Mouse (Mus musculus) urinary bladder, postnatal 4 days (tissue): Measurements from ENCODE around the gene Vmn1r44.
"Not testable (repeated sequence)": the region's sequence is repeated elsewhere in the genome, so short reads cannot be mapped to it uniquely, and the experiment has no call there.

Experiments
- DNase-seq, 2 experiments: peaks; one replicate each; pipeline ENCODE4 v3.0.0; 2021 to 2022; ENCODE audit warnings: low spot score in 2 of 2

Vmn1r44 gene

DNA sequence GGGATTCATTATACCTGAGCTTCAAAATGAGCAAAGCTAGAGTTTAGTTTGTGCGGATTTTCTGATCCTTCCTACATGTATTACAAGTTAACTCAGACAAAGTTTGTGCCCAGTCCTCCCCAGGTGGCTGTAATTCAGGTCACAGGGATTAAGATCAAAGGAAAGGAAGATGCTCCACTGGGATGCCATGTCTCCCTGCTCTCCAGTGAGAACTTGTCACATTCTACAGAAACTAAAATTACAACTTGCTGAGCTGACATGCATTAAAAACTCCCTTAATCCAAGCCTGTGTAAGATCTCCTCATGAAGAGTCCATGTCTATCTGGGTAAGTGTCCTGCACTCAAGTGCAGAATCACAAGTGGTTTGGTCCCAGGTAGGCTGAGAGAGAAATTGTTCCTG is at the start of gene Vmn1r44:
TSS of gene Vmn1r44 (plus strand) at position 301 of the 400 bp plus-strand sequence.
- DNase-seq, result no peak

DNA sequence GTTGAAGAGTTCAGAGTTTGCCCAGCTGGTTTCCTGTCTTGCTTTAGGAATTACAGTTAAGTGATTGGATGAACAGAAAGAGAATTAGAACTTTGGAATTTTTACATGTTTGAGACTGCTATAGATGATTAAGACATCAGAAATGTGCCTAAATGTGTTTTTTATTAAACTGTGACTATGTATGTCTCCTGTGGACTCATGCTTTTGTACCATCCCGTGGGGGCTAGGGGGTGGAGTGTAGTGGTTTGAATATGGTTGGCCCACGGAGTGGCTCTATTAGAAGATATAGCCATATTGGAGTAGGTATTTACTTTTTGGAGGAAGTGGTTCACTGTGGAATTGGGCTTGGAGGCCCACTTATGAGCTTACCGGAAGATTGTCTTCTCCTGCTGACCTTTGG is 25.9 kb upstream of the Vmn1r44 start:
- no peak for DNase-seq

DNA sequence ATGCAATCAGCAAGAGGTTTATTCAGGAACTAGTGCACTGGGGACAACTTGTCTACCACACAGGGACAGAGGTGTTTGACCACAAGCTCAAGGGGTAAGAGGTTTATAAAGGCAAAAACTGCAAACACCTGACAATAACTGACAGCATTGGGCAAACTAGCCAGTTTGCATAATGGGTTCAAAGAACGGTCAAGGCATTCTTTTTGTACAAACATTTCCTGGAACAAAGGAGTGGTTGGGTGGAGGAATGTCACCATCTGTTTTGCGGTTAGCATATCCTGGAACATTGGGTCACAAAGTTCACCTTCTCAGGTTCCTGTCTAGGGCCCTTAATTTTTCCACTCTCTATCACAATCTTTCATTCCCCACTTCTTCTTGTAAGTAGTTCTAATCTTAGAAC is 23.6 kb upstream of the Vmn1r44 start:
- DNase-seq, result no peak

DNA sequence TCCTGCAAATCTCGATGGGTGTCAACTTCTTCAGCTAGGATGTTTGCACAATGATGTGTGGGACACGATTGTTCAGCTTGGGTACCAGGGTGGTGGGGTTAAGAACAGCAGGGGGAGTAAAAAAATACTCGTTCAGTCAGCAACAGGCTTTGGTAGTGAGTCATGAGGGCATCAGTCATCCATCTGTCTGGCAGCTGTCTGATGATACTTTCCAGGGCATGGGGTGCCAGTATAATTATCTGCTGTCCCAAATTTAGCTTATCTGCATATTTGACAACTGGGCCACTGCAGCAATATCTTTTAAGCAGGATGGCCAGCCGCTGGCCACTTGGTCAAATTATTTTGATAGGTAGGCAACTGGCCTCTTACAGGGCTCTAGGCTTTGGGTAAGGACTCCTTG is 19.7 kb upstream of the Vmn1r44 start:
- no peak for DNase-seq

DNA sequence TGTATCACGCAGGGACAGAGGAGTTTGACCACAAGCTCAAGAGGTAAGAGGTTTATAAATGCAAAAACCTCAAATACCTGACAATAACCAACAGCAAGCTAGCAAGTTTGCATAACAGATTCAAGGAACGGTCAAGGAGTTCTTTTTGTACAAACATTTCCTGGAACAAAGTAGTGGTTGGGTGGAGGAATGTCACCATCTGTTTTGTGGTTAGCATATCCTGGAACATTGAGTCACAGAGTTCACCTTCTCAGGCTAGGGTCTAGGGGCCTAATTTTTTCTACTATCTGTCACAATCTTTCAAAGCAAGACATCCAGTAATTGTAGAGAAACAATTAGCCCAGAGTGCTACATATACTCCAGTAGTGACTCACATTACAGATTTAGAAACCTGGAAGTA is 16.2 kb upstream of the Vmn1r44 start:
- DNase-seq, result no peak

DNA sequence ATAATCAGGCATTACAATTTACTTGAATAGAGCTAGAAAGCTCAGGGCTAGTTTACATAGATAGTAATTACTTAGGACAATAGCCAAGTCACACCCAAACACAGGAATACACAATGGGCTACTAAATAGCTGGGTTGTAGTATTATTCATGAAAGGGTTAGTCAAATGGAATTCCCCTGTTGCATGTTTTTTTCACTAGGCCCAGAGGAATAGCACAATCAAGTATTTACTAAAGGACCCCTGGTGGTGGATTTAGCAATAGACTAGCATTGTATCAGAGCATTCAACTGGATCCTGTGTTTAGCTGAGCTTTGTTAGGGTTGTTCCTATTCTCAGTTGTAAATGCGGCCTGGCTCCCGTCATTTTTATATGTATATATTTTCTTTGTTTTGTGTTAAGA is 15.5 kb upstream of the Vmn1r44 start:
- no peak for DNase-seq

DNA sequence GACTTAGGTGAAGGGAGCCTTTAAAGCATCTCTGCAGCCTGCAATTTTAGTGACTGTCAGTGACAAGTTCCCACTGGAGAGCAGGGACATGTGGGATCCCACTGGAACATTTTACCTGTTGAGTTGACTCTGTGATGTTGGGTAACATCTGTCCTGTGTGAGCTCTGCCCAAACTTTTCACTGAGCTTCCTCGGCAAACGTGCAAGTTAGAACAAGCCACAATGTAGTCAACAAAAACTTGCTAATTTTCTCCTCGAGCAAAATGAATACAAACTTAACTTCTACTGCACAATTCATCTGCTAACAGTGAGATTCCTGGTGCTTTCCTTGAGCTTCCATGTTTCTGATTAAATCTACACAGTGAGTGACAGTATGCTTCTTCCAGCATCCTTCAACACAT is 7.1 kb upstream of the Vmn1r44 start, which contains the start of the genes Vmn1r42 and Vmn1r43:
TSS of gene Vmn1r42 (minus strand) at position 101 of the 400 bp plus-strand sequence.
TSS of gene Vmn1r43 (minus strand) at position 101 of the 400 bp plus-strand sequence.
- DNase-seq, result not testable (repeated sequence)

DNA sequence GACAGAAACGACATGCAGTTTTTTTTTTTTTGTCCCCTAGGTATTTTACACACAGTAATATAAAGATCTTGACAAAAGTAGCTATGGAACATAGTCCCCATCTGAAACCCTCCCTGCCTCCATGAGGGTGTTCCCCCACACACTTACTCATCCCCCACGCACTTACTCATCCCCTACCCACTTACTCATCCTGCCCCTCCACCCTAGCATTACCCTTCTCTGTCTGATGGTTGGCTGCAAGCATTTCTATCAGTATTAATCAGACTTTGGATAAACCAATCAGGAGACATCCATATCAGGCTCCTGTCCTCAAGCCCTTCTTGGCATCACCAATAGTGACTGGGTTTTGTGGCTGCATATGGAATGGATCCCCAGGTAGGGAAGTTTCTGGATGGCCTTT is 6.5 kb upstream of the Vmn1r44 start:
- no peak for DNase-seq

DNA sequence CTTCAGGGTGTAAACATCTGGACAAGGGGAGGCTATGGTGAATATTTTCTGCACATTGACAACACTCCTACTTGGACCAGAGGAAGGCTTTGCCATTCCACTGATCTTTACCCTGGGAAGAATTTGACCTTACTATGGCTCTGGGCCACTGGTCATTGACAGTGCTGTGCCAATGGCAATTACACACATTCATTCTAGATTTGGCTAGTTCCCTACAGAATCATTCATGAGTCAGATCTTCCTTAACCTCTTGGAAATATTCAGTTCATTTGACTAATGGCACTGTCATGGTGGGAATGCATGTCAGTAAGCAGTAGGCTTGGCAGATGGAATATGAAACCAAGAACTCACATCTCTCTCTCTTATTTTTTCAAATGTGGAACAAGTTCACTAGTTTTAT is 2.6 kb upstream of the Vmn1r44 start:
- no peak for DNase-seq

DNA sequence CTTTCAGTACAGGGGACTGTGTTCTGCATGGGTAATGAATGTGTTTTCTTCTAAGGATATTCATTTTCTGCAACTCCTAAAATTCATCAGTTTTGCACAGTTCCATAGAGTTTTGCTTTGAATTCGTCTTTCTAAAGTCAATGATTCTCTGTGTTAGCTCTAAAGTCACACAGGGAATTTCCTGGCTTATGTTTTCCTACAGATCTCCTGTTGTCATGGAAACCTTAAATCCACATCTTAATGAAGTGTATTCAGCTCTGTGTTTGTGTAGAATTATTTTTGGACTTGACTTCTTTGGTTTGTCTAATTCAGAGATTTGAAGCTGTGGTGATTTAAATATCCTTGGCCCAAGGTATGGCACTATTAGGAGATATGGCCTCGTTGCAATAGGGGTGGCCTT is 352 bp downstream of the Vmn1r44 start:
- no peak for DNase-seq

DNA sequence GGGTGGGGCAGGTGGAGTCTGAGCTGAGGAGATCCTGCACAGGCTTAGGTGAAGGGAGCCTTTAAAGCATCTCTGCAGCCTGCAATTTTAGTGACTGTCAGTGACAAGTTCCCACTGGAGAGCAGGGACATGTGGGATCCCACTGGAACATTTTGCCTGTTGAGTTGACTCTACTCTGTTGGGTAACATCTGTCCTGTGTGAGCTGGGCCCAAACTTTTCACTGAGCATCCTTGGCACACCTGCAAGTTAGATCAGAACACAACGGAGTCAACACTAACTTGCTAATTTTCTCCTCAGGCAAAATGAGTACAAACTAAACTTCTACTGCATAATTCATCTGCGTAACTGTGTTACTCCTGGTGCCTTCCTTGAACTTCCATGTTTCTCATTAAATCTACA is 57.0 kb downstream of the Vmn1r44 start, which contains the start of gene Vmn1r45:
TSS of gene Vmn1r45 (minus strand) at position 101 of the 400 bp plus-strand sequence.
- not testable (repeated sequence) for DNase-seq

DNA sequence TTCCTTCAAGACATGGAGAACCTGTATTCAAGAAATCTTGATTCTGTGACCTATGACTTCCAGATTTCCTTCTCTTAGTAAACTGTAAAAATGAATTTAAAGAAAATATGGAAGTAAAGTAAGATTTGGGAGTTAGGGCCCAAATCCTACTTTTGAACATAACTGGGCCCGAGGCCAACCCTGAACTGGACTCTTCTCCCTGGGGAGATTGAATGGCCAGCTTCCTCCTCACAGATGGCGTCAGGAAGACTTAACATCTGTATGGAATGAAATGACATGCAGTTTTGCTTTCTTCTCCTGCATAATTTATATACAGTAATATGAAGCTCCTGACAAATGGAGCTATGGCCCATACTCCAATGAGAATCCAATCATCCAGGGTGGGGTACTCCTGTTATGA is 57.5 kb downstream of the Vmn1r44 start:
- DNase-seq, result no peak
